Mouse (Mus musculus) myocyte (in vitro differentiated cells): ENCODE data around the gene Dnmt3l. TPM values are rescaled to one million over a fixed set of nuclear protein-coding genes. Genes with fewer than 3 reads are reported as not detected.

ENCODE experiments used
- H3K27me3 ChIP-seq: one replicate; pipeline ENCODE4 v1.6.1; 2011; ENCODE audit not compliant: control insufficient read depth, insufficient read depth, insufficient read length
- H3K36me3 ChIP-seq: one replicate; pipeline ENCODE4 v1.6.1; 2011; ENCODE audit not compliant: control insufficient read depth, insufficient read depth
- H3K4me2 ChIP-seq: one replicate; pipeline ENCODE4 v1.6.1; 2011; ENCODE audit warnings: low read depth, control low read depth
- H3K4me3 ChIP-seq: one replicate; pipeline ENCODE4 v1.5.1; 2011; ENCODE audit warnings: mild to moderate bottlenecking, control low read depth, moderate library complexity
- H3K79me2 ChIP-seq: one replicate; pipeline ENCODE4 v1.6.1; 2011; ENCODE audit not compliant: control insufficient read depth, insufficient read depth
- H3ac ChIP-seq: one replicate; pipeline ENCODE4 v1.6.1; 2011; ENCODE audit not compliant: control insufficient read depth, insufficient read length
- CEBPB ChIP-seq: IDR thresholded peaks from 2 replicates; pipeline ENCODE4 v1.6.1; 2011; ENCODE audit warnings: mild to moderate bottlenecking, moderate library complexity; ENCODE audit not compliant: poor library complexity, insufficient read depth, severe bottlenecking
- E2F4 ChIP-seq: IDR thresholded peaks from one replicate; pipeline ENCODE4 v1.6.1; 2011; ENCODE audit warnings: mild to moderate bottlenecking, control low read depth, moderate library complexity; ENCODE audit not compliant: insufficient read depth
- MAX ChIP-seq: IDR thresholded peaks from one replicate; pipeline ENCODE4 v1.6.1; 2011; ENCODE audit warnings: low read depth, mild to moderate bottlenecking, control low read depth
- MYOD1 ChIP-seq, 3 experiments: IDR thresholded peaks; one replicate each; pipeline ENCODE4 v1.6.1; 2011; ENCODE audit warnings: control low read depth in 2 of 3, low read depth in 2 of 3, mild to moderate bottlenecking in 2 of 3, moderate library complexity in 1 of 3; ENCODE audit not compliant: insufficient read length in 2 of 3, control insufficient read depth in 1 of 3
- MYOG ChIP-seq, 3 experiments: IDR thresholded peaks; one replicate each; pipeline ENCODE4 v1.6.1; 2011; ENCODE audit warnings: control low read depth in 2 of 3, low read depth in 2 of 3, mild to moderate bottlenecking in 2 of 3; ENCODE audit not compliant: insufficient read length in 2 of 3, control insufficient read depth in 1 of 3, insufficient read depth in 1 of 3
- POLR2A ChIP-seq: IDR thresholded peaks from one replicate; pipeline ENCODE4 v1.6.1; 2011; ENCODE audit warnings: low read depth, mild to moderate bottlenecking, control low read depth, moderate library complexity; ENCODE audit not compliant: insufficient read length
- POLR2AphosphoS2 ChIP-seq: IDR thresholded peaks from one replicate; pipeline ENCODE4 v1.6.1; 2011; ENCODE audit warnings: low read depth, control low read depth; ENCODE audit not compliant: insufficient read length
- REST ChIP-seq: IDR thresholded peaks from one replicate; pipeline ENCODE4 v1.6.1; 2011; ENCODE audit warnings: mild to moderate bottlenecking, control low read depth, moderate library complexity; ENCODE audit not compliant: insufficient read depth, insufficient read length
- SRF ChIP-seq: IDR thresholded peaks from one replicate; pipeline ENCODE4 v1.6.1; 2011; ENCODE audit warnings: low read depth; ENCODE audit not compliant: control insufficient read depth, insufficient read length
- TCF12 ChIP-seq: IDR thresholded peaks from one replicate; pipeline ENCODE4 v1.6.1; 2011; ENCODE audit warnings: mild to moderate bottlenecking, control low read depth; ENCODE audit not compliant: poor library complexity, insufficient read depth, severe bottlenecking
- TCF3 ChIP-seq: IDR thresholded peaks from one replicate; pipeline ENCODE4 v1.6.1; 2011; ENCODE audit warnings: low read depth, control low read depth; ENCODE audit not compliant: insufficient read length
- USF1 ChIP-seq: IDR thresholded peaks from one replicate; pipeline ENCODE4 v1.6.1; 2011; ENCODE audit warnings: low read depth, mild to moderate bottlenecking, control low read depth, moderate library complexity
- polyA plus RNA-seq: library from polyadenylated mRNA; unstranded; fragments of >200 nt; fragmentation: generic; extraction: Trizol; gene quantifications from one replicate; pipeline ENCODE4 v1.2.1, GENCODE M21; 2012; ENCODE audit warnings: missing spikeins

The Dnmt3l gene
- polyA plus RNA-seq, 1 experiment = 1.1 TPM

- Histone ChIP-seq H3K27me3 (peaks cover 26% of the 10 kb centered on the region), H3ac (no peak overlapping the region), H3K4me3 (no peak overlapping the region), H3K4me2 (no peak overlapping the region), H3K36me3 (no peaks in the 10 kb centered on the region), H3K79me2 (no peaks in the 10 kb centered on the region)
- TF ChIP-seq POLR2AphosphoS2 (no peak), MYOD1 (IDR thresholded peaks at IDR 0.05; ENCODE audit: control insufficient read depth in 1 of 3, insufficient read length in 2 of 3, low read depth in 2 of 3) (no peak), MAX (no peak)
Measured at GRCm38 (mm10) chr10:78079955-78080591, 38.3 kb downstream of the Dnmt3l start.

GRCm38 (mm10) chr10:78084073-78084472 is 42.3 kb downstream of the Dnmt3l start:
- no peaks in the 10 kb centered on the region for H3K79me2 ChIP-seq
- H3K4me3 ChIP-seq = no peak overlapping the region
- H3K27me3 ChIP-seq = peaks cover 8% of the 10 kb centered on the region
- no peak overlapping the region for H3K4me2 ChIP-seq
- TF ChIP-seq USF1 = no peak
- H3ac ChIP-seq = no peak overlapping the region
- H3K36me3 ChIP-seq = no peaks in the 10 kb centered on the region

GRCm38 (mm10) chr10:78085711-78086110 is 44.0 kb downstream of the Dnmt3l start:
- TF ChIP-seq TCF12 = no peak
- TF ChIP-seq REST = no peak
- no peak for TF ChIP-seq MAX
- TF ChIP-seq E2F4 = no peak
- TF ChIP-seq POLR2A = no peak
- no peak for TF ChIP-seq SRF
- no peak for TF ChIP-seq MYOD1 (IDR thresholded peaks at IDR 0.05; ENCODE audit: control insufficient read depth in 1 of 3, insufficient read length in 2 of 3, low read depth in 2 of 3)
- TF ChIP-seq CEBPB = no peak
- TF ChIP-seq POLR2AphosphoS2 = no peak
- TF ChIP-seq USF1 = no peak
- TF ChIP-seq MYOG (IDR thresholded peaks at IDR 0.05; ENCODE audit: control insufficient read depth in 1 of 3, insufficient read depth in 1 of 3, insufficient read length in 2 of 3, low read depth in 2 of 3) = no peak
- TF ChIP-seq TCF3 = no peak
- no peaks in the 10 kb centered on the region for H3K36me3 ChIP-seq
- H3K79me2 ChIP-seq = no peaks in the 10 kb centered on the region
- no peak overlapping the region for H3K4me3 ChIP-seq
- H3K27me3 ChIP-seq = peaks cover 5% of the 10 kb centered on the region
- no peak overlapping the region for H3K4me2 ChIP-seq
- H3ac ChIP-seq = no peak overlapping the region

GRCm38 (mm10) chr10:78086444-78087061 is 44.8 kb downstream of the Dnmt3l start:
- no peaks in the 10 kb centered on the region for H3K79me2 ChIP-seq
- no peak overlapping the region for H3ac ChIP-seq
- no peak overlapping the region for H3K4me2 ChIP-seq
- no peaks in the 10 kb centered on the region for H3K36me3 ChIP-seq
- H3K4me3 ChIP-seq = no peak overlapping the region
- H3K27me3 ChIP-seq = peaks cover 5% of the 10 kb centered on the region
- TF ChIP-seq MYOG (IDR thresholded peaks at IDR 0.05; ENCODE audit: control insufficient read depth in 1 of 3, insufficient read depth in 1 of 3, insufficient read length in 2 of 3, low read depth in 2 of 3) = no peak
- TF ChIP-seq MAX = no peak
- no peak for TF ChIP-seq REST
- no peak for TF ChIP-seq E2F4

GRCm38 (mm10) chr10:78087101-78087511 is 45.4 kb downstream of the Dnmt3l start:
- TF ChIP-seq MAX (no peak), TCF12 (no peak), SRF (no peak), REST (no peak), E2F4 (no peak), CEBPB (no peak), MYOG (IDR thresholded peaks at IDR 0.05; ENCODE audit: control insufficient read depth in 1 of 3, insufficient read depth in 1 of 3, insufficient read length in 2 of 3, low read depth in 2 of 3) (no peak), TCF3 (no peak), POLR2A (no peak), USF1 (no peak), POLR2AphosphoS2 (no peak), MYOD1 (IDR thresholded peaks at IDR 0.05; ENCODE audit: control insufficient read depth in 1 of 3, insufficient read length in 2 of 3, low read depth in 2 of 3) (no peak)
- Histone ChIP-seq H3ac (no peak overlapping the region), H3K4me3 (no peak overlapping the region), H3K79me2 (no peaks in the 10 kb centered on the region), H3K4me2 (no peak overlapping the region), H3K27me3 (peaks cover 5% of the 10 kb centered on the region), H3K36me3 (no peaks in the 10 kb centered on the region)

- Histone ChIP-seq H3K79me2 (no peaks in the 10 kb centered on the region), H3K4me2 (no peak overlapping the region), H3K36me3 (no peaks in the 10 kb centered on the region), H3K27me3 (no peaks in the 10 kb centered on the region), H3K4me3 (no peak overlapping the region), H3ac (no peak overlapping the region)
- no peak for TF ChIP-seq USF1
- TF ChIP-seq MYOG (IDR thresholded peaks at IDR 0.05; ENCODE audit: control insufficient read depth in 1 of 3, insufficient read depth in 1 of 3, insufficient read length in 2 of 3, low read depth in 2 of 3) = no peak
- TF ChIP-seq E2F4 = no peak
- TF ChIP-seq TCF3 = no peak
- TF ChIP-seq MAX = no peak
- TF ChIP-seq CEBPB = no peak
- TF ChIP-seq REST = no peak
- no peak for TF ChIP-seq POLR2A
- no peak for TF ChIP-seq SRF
- no peak for TF ChIP-seq TCF12
- TF ChIP-seq MYOD1 (IDR thresholded peaks at IDR 0.05; ENCODE audit: control insufficient read depth in 1 of 3, insufficient read length in 2 of 3, low read depth in 2 of 3) = no peak
- TF ChIP-seq POLR2AphosphoS2 = no peak
Measured at GRCm38 (mm10) chr10:78090246-78090645, 48.5 kb downstream of the Dnmt3l start.
